Mouse (Mus musculus) common myeloid progenitor, adult 5-6 weeks (primary cell): Measurements from ENCODE around the gene Sptbn1. TPM values are rescaled to one million over a fixed set of nuclear protein-coding genes. Genes with fewer than 3 reads are reported as not detected.
A peak's percentile ranks its signal among the peaks of the same experiment; 100 is the strongest.

Experiments
- ATAC-seq: replicated peaks from 2 replicates; pipeline ENCODE4 v1.8.0; 2016; ENCODE audit warnings: low read depth, mild to moderate bottlenecking, moderate TSS enrichment, inconsistent platforms; ENCODE audit not compliant: poor library complexity, severe bottlenecking
- total RNA-seq: library from RNA; stranded (forward); fragments of 200-1000, 187-1606 nt; gene quantifications from 2 replicates; pipeline ENCODE4 v1.2.3, GENCODE M21; 2017

Sptbn1 gene
- 121 and 147 TPM in 2 replicates for total RNA-seq

- ATAC-seq: peak; percentile 61
Measured at GRCm38 (mm10) chr11:30267892-30268647, at the start of gene Sptbn1. TSS of gene Sptbn1 (minus strand) at chr11:30268175.

- no peak for ATAC-seq
Measured at GRCm38 (mm10) chr11:30294279-30294678, 26.3 kb upstream of the Sptbn1 start.

- no peak for ATAC-seq
Measured at GRCm38 (mm10) chr11:30292221-30293160, 24.5 kb upstream of the Sptbn1 start.

- ATAC-seq: 0 out of 2 replicates have a peak, but pooled peaks have one; percentile 32
Measured at GRCm38 (mm10) chr11:30291155-30291554, 23.2 kb upstream of the Sptbn1 start.

- no peak for ATAC-seq
Measured at GRCm38 (mm10) chr11:30289470-30290431, 21.8 kb upstream of the Sptbn1 start.

- no peak for ATAC-seq
Measured at GRCm38 (mm10) chr11:30288075-30288474, 20.1 kb upstream of the Sptbn1 start.

GRCm38 (mm10) chr11:30283710-30284109, 15.7 kb upstream of the Sptbn1 start:
- ATAC-seq: no peak

GRCm38 (mm10) chr11:30281096-30281495, 13.1 kb upstream of the Sptbn1 start:
- no peak for ATAC-seq

GRCm38 (mm10) chr11:30279278-30279677, 11.3 kb upstream of the Sptbn1 start:
- no peak for ATAC-seq

- ATAC-seq: no peak
Measured at GRCm38 (mm10) chr11:30275436-30276031, 7.6 kb upstream of the Sptbn1 start.

- no peak for ATAC-seq
Measured at GRCm38 (mm10) chr11:30269524-30269923, 1.5 kb upstream of the Sptbn1 start.

GRCm38 (mm10) chr11:30268648-30269375, 837 bp upstream of the Sptbn1 start:
- ATAC-seq: 0 out of 2 replicates have a peak, but pooled peaks have one; percentile 0

GRCm38 (mm10) chr11:30267036-30267891, 711 bp downstream of the Sptbn1 start:
- ATAC-seq: peak; percentile 69

GRCm38 (mm10) chr11:30266691-30267035, 1.3 kb downstream of the Sptbn1 start:
- ATAC-seq: no peak

GRCm38 (mm10) chr11:30265666-30266065, 2.3 kb downstream of the Sptbn1 start:
- ATAC-seq: no peak

GRCm38 (mm10) chr11:30263627-30264026, 4.3 kb downstream of the Sptbn1 start:
- no peak for ATAC-seq

GRCm38 (mm10) chr11:30258739-30259350, 9.1 kb downstream of the Sptbn1 start:
- ATAC-seq: no peak
